Mouse (Mus musculus): Measurements from ENCODE around the gene Taz.

DNA sequence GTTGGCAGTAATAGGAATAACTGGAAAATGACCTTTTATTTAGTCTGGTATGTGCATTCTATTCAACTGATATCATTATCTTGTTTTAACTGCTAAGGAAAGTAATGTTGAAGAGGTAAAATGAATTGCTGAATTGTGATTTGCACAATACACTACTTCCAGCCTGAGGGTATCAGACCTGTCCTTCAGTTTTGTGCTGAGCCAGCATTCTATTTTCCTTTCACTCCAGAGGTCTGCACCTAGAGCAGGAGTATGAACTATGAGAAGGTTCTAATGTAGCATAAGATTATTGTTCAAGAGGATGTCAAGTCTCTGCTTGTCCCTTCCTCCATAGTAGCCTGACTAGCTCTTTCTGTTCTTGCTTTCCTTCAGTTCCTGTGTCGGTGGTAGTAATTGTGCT lies 16.6 kb downstream of the Taz start:
- TF ChIP-seq POLR2A (IDR thresholded peaks at IDR 0.05; ENCODE audit: insufficient read depth, low read depth, low read length) (no peak), CTCF (IDR thresholded peaks at IDR 0.05) (no peak)
